Mouse (Mus musculus) MEL (cell line): ENCODE results near the gene Ccdc86. TPM values are rescaled to one million over a fixed set of nuclear protein-coding genes. Genes with fewer than 3 reads are reported as not detected.

Experiments
- DNase-seq: peaks from one replicate; pipeline ENCODE4 v3.0.0; 2011; ENCODE audit warnings: low read depth, low spot score
- H3K27ac ChIP-seq: 2 replicates; pipeline ENCODE4 v1.5.1; 2012; ENCODE audit warnings: low read depth, mild to moderate bottlenecking, control low read depth, low read length, moderate library complexity; ENCODE audit not compliant: control insufficient read depth
- H3K27me3 ChIP-seq, 2 experiments: fragments of 150-350 bp in 1 of 2; sonication (generic) in 1 of 2; 2 replicates each; pipeline ENCODE4 v1.6.1; 2012; ENCODE audit warnings: low read length in 2 of 2, mild to moderate bottlenecking in 2 of 2, improper control_type of control experiment in 1 of 2, moderate library complexity in 1 of 2; ENCODE audit not compliant: insufficient read depth in 2 of 2, control insufficient read depth in 1 of 2
- H3K36me3 ChIP-seq, 2 experiments: 2 replicates each; pipeline ENCODE4 v1.6.1; 2012 to 2014; ENCODE audit warnings: low read length in 2 of 2, improper control_type of control experiment in 1 of 2, inconsistent platforms in 1 of 2, mild to moderate bottlenecking in 1 of 2; ENCODE audit not compliant: insufficient read depth in 2 of 2, control insufficient read depth in 1 of 2
- H3K4me1 ChIP-seq, 2 experiments: fragments of 150-350 bp in 1 of 2; sonication (generic) in 1 of 2; 2 replicates each; pipeline ENCODE4 v1.6.1; 2012; ENCODE audit warnings: low read length in 2 of 2, improper control_type of control experiment in 1 of 2, mild to moderate bottlenecking in 1 of 2; ENCODE audit not compliant: insufficient read depth in 2 of 2, control insufficient read depth in 1 of 2
- H3K4me3 ChIP-seq, 2 experiments: fragments of 150-350 bp in 1 of 2; sonication (generic) in 1 of 2; 2 replicates each; pipeline ENCODE4 v1.5.1; 2012; ENCODE audit warnings: low read depth in 2 of 2, low read length in 2 of 2, mild to moderate bottlenecking in 2 of 2, moderate library complexity in 2 of 2, control low read depth in 1 of 2, improper control_type of control experiment in 1 of 2; ENCODE audit not compliant: control insufficient read depth in 1 of 2, insufficient read depth in 1 of 2
- H3K79me2 ChIP-seq: 2 replicates; pipeline ENCODE4 v1.6.1; 2012; ENCODE audit warnings: mild to moderate bottlenecking, low read length, moderate library complexity; ENCODE audit not compliant: control insufficient read depth, poor library complexity, insufficient read depth
- H3K9ac ChIP-seq: 2 replicates; pipeline ENCODE4 v1.6.1; 2012; ENCODE audit warnings: low read depth, mild to moderate bottlenecking, control low read depth, low read length, moderate library complexity; ENCODE audit not compliant: control insufficient read depth, poor library complexity, severe bottlenecking
- H3K9me3 ChIP-seq: fragments of 150-350 bp; sonication (generic); replicated peaks from 2 replicates; pipeline ENCODE4 v1.6.1; 2012; ENCODE audit warnings: mild to moderate bottlenecking, low read length, improper control_type of control experiment, moderate library complexity; ENCODE audit not compliant: insufficient read depth
- CHD2 ChIP-seq: IDR thresholded peaks from 2 replicates; pipeline ENCODE4 v1.6.1; 2011; ENCODE audit warnings: low read length, improper control_type of control experiment
- ETS1 ChIP-seq: IDR thresholded peaks from 2 replicates; pipeline ENCODE4 v1.6.1; 2012; ENCODE audit warnings: low read depth, mild to moderate bottlenecking, inconsistent platforms, low read length, improper control_type of control experiment, moderate library complexity
- GABPA ChIP-seq: IDR thresholded peaks from 2 replicates; pipeline ENCODE4 v1.6.1; 2012; ENCODE audit warnings: low read depth, mild to moderate bottlenecking, inconsistent platforms, low read length, improper control_type of control experiment, moderate library complexity
- GATA1 ChIP-seq: IDR thresholded peaks from 2 replicates; pipeline ENCODE4 v1.6.1; 2011; ENCODE audit warnings: low read depth, low read length, improper control_type of control experiment
- HCFC1 ChIP-seq: IDR thresholded peaks from 2 replicates; pipeline ENCODE4 v1.6.1; 2012; ENCODE audit warnings: low read depth, mild to moderate bottlenecking, inconsistent platforms, low read length, improper control_type of control experiment, moderate library complexity
- JUND ChIP-seq: IDR thresholded peaks from 2 replicates; pipeline ENCODE4 v1.6.1; 2011; ENCODE audit warnings: low read depth, mild to moderate bottlenecking, improper control_type of control experiment, low read length
- KAT2A ChIP-seq: conservative IDR thresholded peaks from 2 replicates; pipeline ENCODE4 v1.6.1; 2012; ENCODE audit warnings: low read depth, low read length, improper control_type of control experiment, inconsistent platforms
- MAFK ChIP-seq: IDR thresholded peaks from 2 replicates; pipeline ENCODE4 v1.6.1; 2011; ENCODE audit warnings: low read depth, mild to moderate bottlenecking, low read length, improper control_type of control experiment, borderline replicate concordance
- MAX ChIP-seq: IDR thresholded peaks from 2 replicates; pipeline ENCODE4 v1.6.1; 2011; ENCODE audit warnings: low read length, improper control_type of control experiment
- MAZ ChIP-seq: IDR thresholded peaks from 2 replicates; pipeline ENCODE4 v1.6.1; 2012; ENCODE audit warnings: low read depth, mild to moderate bottlenecking, inconsistent platforms, low read length, improper control_type of control experiment
- MEF2A ChIP-seq: IDR thresholded peaks from 2 replicates; pipeline ENCODE4 v1.6.1; 2014; ENCODE audit warnings: low read depth, mild to moderate bottlenecking, inconsistent platforms, low read length, improper control_type of control experiment; ENCODE audit not compliant: poor library complexity, insufficient replicate concordance, severe bottlenecking; ENCODE audit errors: extremely low read depth
- MYB ChIP-seq: IDR thresholded peaks from 2 replicates; pipeline ENCODE4 v1.6.1; 2011; ENCODE audit warnings: mild to moderate bottlenecking, low read depth, low read length, improper control_type of control experiment
- MYC ChIP-seq: IDR thresholded peaks from 2 replicates; pipeline ENCODE4 v1.6.1; 2011; ENCODE audit warnings: low read depth, mild to moderate bottlenecking, low read length, improper control_type of control experiment, moderate library complexity
- NELFE ChIP-seq: IDR thresholded peaks from 2 replicates; pipeline ENCODE4 v1.6.1; 2011; ENCODE audit warnings: low read depth, low read length, improper control_type of control experiment
- POLR2A ChIP-seq, 2 experiments: IDR thresholded peaks; 2 replicates each; pipeline ENCODE4 v1.6.1; 2011 to 2012; ENCODE audit warnings: low read length in 2 of 2, mild to moderate bottlenecking in 2 of 2, control low read depth in 1 of 2, improper control_type of control experiment in 1 of 2, low read depth in 1 of 2, moderate library complexity in 1 of 2; ENCODE audit not compliant: control insufficient read depth in 1 of 2, insufficient read depth in 1 of 2, poor library complexity in 1 of 2
- POLR2AphosphoS2 ChIP-seq: IDR thresholded peaks from 2 replicates; pipeline ENCODE4 v1.6.1; 2011; ENCODE audit warnings: low read length, improper control_type of control experiment
- POLR2AphosphoS5 ChIP-seq: IDR thresholded peaks from 2 replicates; pipeline ENCODE4 v1.6.1; 2012; ENCODE audit warnings: low read depth, borderline replicate concordance, mild to moderate bottlenecking, inconsistent platforms, low read length, moderate library complexity, mixed read lengths
- RCOR1 ChIP-seq: IDR thresholded peaks from 2 replicates; pipeline ENCODE4 v1.6.1; 2012; ENCODE audit warnings: low read depth, mild to moderate bottlenecking, inconsistent platforms, low read length, improper control_type of control experiment
- SIN3A ChIP-seq: IDR thresholded peaks from 2 replicates; pipeline ENCODE4 v1.6.1; 2012; ENCODE audit warnings: low read length, improper control_type of control experiment, inconsistent platforms
- TAL1 ChIP-seq: IDR thresholded peaks from 2 replicates; pipeline ENCODE4 v1.6.1; 2012; ENCODE audit warnings: mild to moderate bottlenecking, inconsistent platforms, low read length, moderate library complexity, mixed read lengths
- TBP ChIP-seq: IDR thresholded peaks from 2 replicates; pipeline ENCODE4 v1.8.0; 2011; ENCODE audit warnings: low read depth, low read length, improper control_type of control experiment
- TCF12 ChIP-seq: IDR thresholded peaks from 2 replicates; pipeline ENCODE4 v1.6.1; 2014; ENCODE audit warnings: low read depth, mild to moderate bottlenecking, inconsistent platforms, low read length, improper control_type of control experiment, moderate library complexity
- UBTF ChIP-seq: IDR thresholded peaks from 2 replicates; pipeline ENCODE4 v1.6.1; 2012; ENCODE audit warnings: low read depth, mild to moderate bottlenecking, inconsistent platforms, low read length, improper control_type of control experiment, moderate library complexity, borderline replicate concordance; ENCODE audit not compliant: insufficient read depth
- USF1 ChIP-seq: IDR thresholded peaks from 2 replicates; pipeline ENCODE4 v1.6.1; 2014; ENCODE audit warnings: low read depth, mild to moderate bottlenecking, inconsistent platforms, low read length, improper control_type of control experiment, moderate library complexity
- ZKSCAN1 ChIP-seq: IDR thresholded peaks from 2 replicates; pipeline ENCODE4 v1.6.1; 2012; ENCODE audit warnings: low read depth, mild to moderate bottlenecking, inconsistent platforms, low read length, improper control_type of control experiment, moderate library complexity
- ZNF384 ChIP-seq: IDR thresholded peaks from 2 replicates; pipeline ENCODE4 v1.6.1; 2012; ENCODE audit warnings: low read depth, mild to moderate bottlenecking, inconsistent platforms, low read length, improper control_type of control experiment
- polyA plus RNA-seq, 2 experiments: library from polyadenylated mRNA; stranded (reverse) in 1 of 2; unstranded in 1 of 2; fragments of >175 nt in 1 of 2; fragments of >200 nt in 1 of 2; gene quantifications; 2 replicates each; pipeline versions ENCODE4 v1.2.1 to v1.2.4; 2012; ENCODE audit warnings: low replicate concordance in 2 of 2, low read depth in 1 of 2; ENCODE audit not compliant: insufficient read length in 2 of 2, insufficient read depth in 1 of 2, missing spikeins in 1 of 2
- total RNA-seq: library from RNA; depleted of rRNA; stranded (reverse); fragments of 300-350 nt; gene quantifications from 2 replicates; pipeline ENCODE4 v1.2.3, GENCODE M21; 2012

Gene Ccdc86
- total and polyA plus RNA-seq, 3 experiments: 29.5 to 50.9 TPM; not detected in 1

DNA sequence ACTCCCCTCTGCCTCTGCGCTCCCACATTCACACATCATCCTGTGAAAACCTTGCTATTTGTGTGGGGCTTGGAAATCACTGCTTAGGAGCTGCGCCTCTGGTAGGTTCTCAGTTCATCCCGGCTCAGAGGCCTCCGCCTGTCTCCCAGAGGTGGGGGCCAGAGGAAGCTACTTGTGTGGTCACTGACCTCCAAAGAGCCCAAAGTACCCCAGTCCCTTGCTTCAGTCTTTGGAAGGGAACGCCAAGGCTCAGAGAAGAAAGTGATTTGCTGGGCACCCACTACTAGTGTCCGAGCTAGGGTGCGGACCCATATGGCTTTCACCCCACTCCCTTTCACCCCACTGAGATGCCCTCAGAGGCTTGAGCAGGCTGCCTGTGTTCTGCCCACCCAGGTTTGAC is 44.1 kb upstream of the Ccdc86 start, which contains the start of gene Ms4a15:
Gene Ms4a15 (minus strand): TSS at position 101 of the 400 bp plus-strand sequence.
- no peak for DNase-seq
- TF ChIP-seq MEF2A (no peak), GABPA (no peak), TBP (no peak), POLR2AphosphoS2 (no peak), USF1 (no peak), MAX (no peak), GATA1 (no peak), MAFK (no peak), POLR2A (IDR thresholded peaks at IDR 0.05; ENCODE audit: control insufficient read depth in 1 of 2, insufficient read depth in 1 of 2, low read depth in 1 of 2, low read length in 2 of 2, poor library complexity in 1 of 2) (no peak), ZKSCAN1 (no peak), SIN3A (no peak), TCF12 (no peak), KAT2A (no peak), ETS1 (no peak), TAL1 (no peak), MAZ (no peak), MYC (no peak), HCFC1 (no peak), UBTF (no peak), POLR2AphosphoS5 (no peak)
- TF ChIP-seq, all 39 proteins: peak for 0
- H3K27ac ChIP-seq: no peak within 1 kb of the TSS

DNA sequence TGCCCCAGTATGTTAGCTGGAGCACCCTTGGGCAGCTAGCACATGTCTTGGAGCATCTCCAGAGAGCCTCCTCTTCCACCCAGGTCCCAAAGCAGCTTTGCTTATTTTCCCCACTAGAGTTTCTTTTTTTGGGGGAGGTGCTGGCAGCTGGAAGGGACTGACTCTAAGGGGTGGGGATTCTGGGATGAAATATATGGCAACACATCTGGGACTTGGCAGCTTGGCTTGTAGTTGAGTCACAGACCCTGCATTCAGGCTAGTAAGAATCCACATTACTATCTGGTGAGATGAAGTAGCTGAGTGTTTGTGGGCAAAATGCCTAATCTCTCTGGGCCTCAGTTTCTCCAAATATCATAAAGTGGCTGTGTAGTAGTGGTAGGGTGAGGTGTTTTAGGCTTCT is 42.8 kb upstream of the Ccdc86 start:
- H3K4me1 ChIP-seq: no peaks in the 10 kb centered on the region
- TF ChIP-seq ZNF384: no peak
- TF ChIP-seq ETS1: no peak
- TF ChIP-seq MYB: no peak
- no peak for TF ChIP-seq JUND
- TF ChIP-seq TAL1: no peak
- TF ChIP-seq RCOR1: no peak
- no peak for TF ChIP-seq TCF12
- TF ChIP-seq CHD2: no peak
- TF ChIP-seq NELFE: no peak
- no peak for TF ChIP-seq KAT2A
- TF ChIP-seq POLR2AphosphoS5: no peak
- H3K4me3 ChIP-seq: no peak overlapping the region
- DNase-seq: no peak
- H3K79me2 ChIP-seq: no peaks in the 10 kb centered on the region
- H3K9me3 ChIP-seq: no peaks in the 10 kb centered on the region
- peaks cover 8% of the 10 kb centered on the region in 2 experiments for H3K27me3 ChIP-seq
- H3K9ac ChIP-seq: no peak overlapping the region
- no peak overlapping the region for H3K27ac ChIP-seq
- H3K36me3 ChIP-seq: no peaks in the 10 kb centered on the region

More for the DNA sequence above, 44.1 kb upstream of the Ccdc86 start, which contains the start of gene Ms4a15:
- no peaks in the 10 kb centered on the region for H3K9me3 ChIP-seq
- H3K27me3 ChIP-seq: peaks cover 8% of the 10 kb centered on the region in 2 experiments
- no peak within 1 kb of the TSS for H3K9ac ChIP-seq
- H3K4me1 ChIP-seq: no peaks in the 10 kb centered on the region
- no peak within 1 kb of the TSS for H3K4me3 ChIP-seq
- no peaks in the 10 kb centered on the region for H3K36me3 ChIP-seq
- H3K79me2 ChIP-seq: no peaks in the 10 kb centered on the region
